Mouse (Mus musculus): Measurements from ENCODE around the gene Snx11. TPM values are rescaled to one million over a fixed set of nuclear protein-coding genes. Genes with fewer than 3 reads are reported as not detected.

The Snx11 gene
- total and polyA plus RNA-seq, 2 experiments = 6.3 to 8.1 TPM

DNA sequence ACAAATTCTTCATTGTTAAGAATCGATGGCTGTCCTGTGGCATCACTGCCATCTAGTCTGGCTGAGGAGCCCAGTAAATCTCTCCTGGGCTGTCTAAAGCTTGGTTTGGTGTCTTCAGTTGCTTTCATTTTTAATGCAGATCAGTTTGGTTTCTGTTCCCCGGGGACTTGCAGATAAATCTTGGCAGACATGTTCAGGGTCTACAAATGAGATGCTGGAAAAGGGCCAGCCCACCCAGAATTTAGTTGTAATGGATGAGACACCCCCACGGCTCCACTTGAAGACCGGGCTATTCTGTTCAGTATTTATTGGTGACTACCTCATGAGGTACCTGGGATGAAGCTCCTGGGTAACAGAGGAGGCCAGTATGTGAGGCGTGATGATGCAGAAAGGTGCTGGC is 47.0 kb downstream of the Snx11 start:
- Histone ChIP-seq H3K27ac (replicated peaks; ENCODE audit: insufficient read depth, low read depth, low read length) (no peak overlapping the region), H3K4me1 (ENCODE audit: control insufficient read depth, insufficient read depth, low read length) (no peaks in the 10 kb centered on the region), H3K27me3 (ENCODE audit: control insufficient read depth, insufficient read depth, low read length) (no peaks in the 10 kb centered on the region; the same call in 1 of the 2 replicates), H3K4me3 (ENCODE audit: insufficient read depth, low read depth, low read length) (no peak overlapping the region), H3K36me3 (ENCODE audit: control insufficient read depth, insufficient read depth, low read length) (no peaks in the 10 kb centered on the region), H3K9ac (ENCODE audit: low read depth, low read length) (no peak overlapping the region), H3K79me2 (ENCODE audit: control insufficient read depth, insufficient read depth, low read length) (no peaks in the 10 kb centered on the region)
- TF ChIP-seq CTCF (IDR thresholded peaks at IDR 0.05; ENCODE audit: low read depth, low read length) (no peak), POLR2A (IDR thresholded peaks at IDR 0.05; ENCODE audit: extremely low read depth, insufficient read depth, low read length) (no peak)
- 75% methylated on average over 5 of the region's 5 CpGs for WGBS
- DNase-seq (ENCODE audit: extremely low read depth, low read depth, low spot score) = no peak

DNA sequence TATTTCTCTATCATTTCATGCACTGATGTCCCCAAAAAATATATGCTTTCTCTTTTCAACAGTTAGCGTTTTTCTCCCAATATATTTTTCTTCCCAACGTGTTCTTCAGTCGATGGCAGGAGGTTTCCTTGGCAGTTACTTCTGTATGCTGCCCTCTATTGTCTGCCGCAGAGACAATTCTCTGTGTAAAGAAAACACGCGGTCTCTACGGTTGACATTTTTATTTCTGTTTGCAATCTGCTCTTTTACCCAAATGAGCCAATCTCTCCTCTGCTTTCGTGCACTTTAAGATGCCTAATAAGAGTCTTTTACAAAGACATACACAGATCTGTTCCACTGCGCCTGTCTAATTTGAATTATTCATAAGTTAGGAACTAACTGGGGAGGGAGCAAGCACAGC is 47.9 kb downstream of the Snx11 start:
- WGBS = 52% methylated on average over 9 of the region's 9 CpGs

DNA sequence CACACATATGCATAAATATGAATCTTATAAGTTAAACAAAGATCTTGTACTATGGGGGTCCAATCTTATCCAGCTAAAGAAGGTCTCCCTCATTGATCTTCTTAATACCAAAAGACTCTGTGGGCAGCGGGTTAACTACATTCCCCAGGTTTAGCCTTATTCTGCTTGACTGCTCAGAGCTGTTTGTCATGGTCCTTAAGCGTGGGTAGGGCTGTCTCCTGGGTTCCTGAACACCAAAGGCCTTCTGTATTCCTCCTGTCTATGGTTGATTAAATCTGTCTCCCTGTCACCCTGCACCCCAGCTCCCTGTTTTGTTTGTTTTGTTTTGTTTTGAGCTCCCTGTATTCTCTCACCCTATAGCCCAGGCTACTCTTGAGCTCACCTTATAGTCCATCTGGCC is 48.8 kb downstream of the Snx11 start:
- no peak for DNase-seq (ENCODE audit: extremely low read depth, low read depth, low spot score)
- no peak overlapping the region for H3K9ac ChIP-seq (ENCODE audit: low read depth, low read length)
- TF ChIP-seq POLR2A (IDR thresholded peaks at IDR 0.05; ENCODE audit: extremely low read depth, insufficient read depth, low read length) = no peak
- TF ChIP-seq CTCF (IDR thresholded peaks at IDR 0.05; ENCODE audit: low read depth, low read length) = no peak
- no peaks in the 10 kb centered on the region for H3K79me2 ChIP-seq (ENCODE audit: control insufficient read depth, insufficient read depth, low read length)
- WGBS = 90% methylated on average over 2 of the region's 2 CpGs
- H3K27me3 ChIP-seq (ENCODE audit: control insufficient read depth, insufficient read depth, low read length) = no peaks in the 10 kb centered on the region; the same call in 1 of the 2 replicates
- H3K36me3 ChIP-seq (ENCODE audit: control insufficient read depth, insufficient read depth, low read length) = no peaks in the 10 kb centered on the region
- no peak overlapping the region for H3K27ac ChIP-seq (replicated peaks; ENCODE audit: insufficient read depth, low read depth, low read length)
- H3K4me3 ChIP-seq (ENCODE audit: insufficient read depth, low read depth, low read length) = no peak overlapping the region
- H3K4me1 ChIP-seq (ENCODE audit: control insufficient read depth, insufficient read depth, low read length) = no peaks in the 10 kb centered on the region

More for the DNA sequence above, 47.9 kb downstream of the Snx11 start:
- Histone ChIP-seq H3K27ac (replicated peaks; ENCODE audit: insufficient read depth, low read depth, low read length) (no peak overlapping the region), H3K9ac (ENCODE audit: low read depth, low read length) (no peak overlapping the region), H3K4me3 (ENCODE audit: insufficient read depth, low read depth, low read length) (no peak overlapping the region), H3K36me3 (ENCODE audit: control insufficient read depth, insufficient read depth, low read length) (no peaks in the 10 kb centered on the region), H3K4me1 (ENCODE audit: control insufficient read depth, insufficient read depth, low read length) (no peaks in the 10 kb centered on the region), H3K27me3 (ENCODE audit: control insufficient read depth, insufficient read depth, low read length) (no peaks in the 10 kb centered on the region; the same call in 1 of the 2 replicates), H3K79me2 (ENCODE audit: control insufficient read depth, insufficient read depth, low read length) (no peaks in the 10 kb centered on the region)
- no peak for DNase-seq (ENCODE audit: extremely low read depth, low read depth, low spot score)
- TF ChIP-seq CTCF (IDR thresholded peaks at IDR 0.05; ENCODE audit: low read depth, low read length) (no peak), POLR2A (IDR thresholded peaks at IDR 0.05; ENCODE audit: extremely low read depth, insufficient read depth, low read length) (no peak)

DNA sequence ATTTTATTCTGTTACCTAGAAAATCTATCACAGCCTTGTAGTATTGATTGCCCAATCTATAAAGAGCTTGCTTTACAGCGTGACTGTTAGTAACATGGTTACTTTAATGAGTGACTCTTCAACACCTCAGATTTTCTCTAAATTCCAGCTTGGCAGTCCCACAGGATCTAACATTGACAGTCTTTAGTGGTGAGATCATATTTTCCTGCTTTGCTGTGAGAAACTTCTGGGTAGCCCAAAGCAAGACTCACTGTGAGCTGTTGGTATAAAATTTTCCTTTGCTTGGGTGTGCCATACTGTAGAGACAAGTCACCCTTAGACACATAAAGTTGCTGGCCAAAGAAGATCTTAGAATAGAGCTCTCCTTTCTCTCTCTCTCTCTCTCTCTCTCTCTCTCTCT is 51.5 kb downstream of the Snx11 start:
- H3K4me3 ChIP-seq (ENCODE audit: insufficient read depth, low read depth, low read length) = no peak overlapping the region
- no peak for DNase-seq (ENCODE audit: extremely low read depth, low read depth, low spot score)
- no peak overlapping the region for H3K27ac ChIP-seq (replicated peaks; ENCODE audit: insufficient read depth, low read depth, low read length)
- H3K79me2 ChIP-seq (ENCODE audit: control insufficient read depth, insufficient read depth, low read length) = no peaks in the 10 kb centered on the region
- WGBS = 44% methylated on average over 1 of the region's 1 CpGs
- H3K27me3 ChIP-seq (ENCODE audit: control insufficient read depth, insufficient read depth, low read length) = no peaks in the 10 kb centered on the region; the same call in 1 of the 2 replicates
- TF ChIP-seq CTCF (IDR thresholded peaks at IDR 0.05; ENCODE audit: low read depth, low read length) = no peak
- TF ChIP-seq POLR2A (IDR thresholded peaks at IDR 0.05; ENCODE audit: extremely low read depth, insufficient read depth, low read length) = no peak
- no peaks in the 10 kb centered on the region for H3K4me1 ChIP-seq (ENCODE audit: control insufficient read depth, insufficient read depth, low read length)
- no peaks in the 10 kb centered on the region for H3K36me3 ChIP-seq (ENCODE audit: control insufficient read depth, insufficient read depth, low read length)
- no peak overlapping the region for H3K9ac ChIP-seq (ENCODE audit: low read depth, low read length)

DNA sequence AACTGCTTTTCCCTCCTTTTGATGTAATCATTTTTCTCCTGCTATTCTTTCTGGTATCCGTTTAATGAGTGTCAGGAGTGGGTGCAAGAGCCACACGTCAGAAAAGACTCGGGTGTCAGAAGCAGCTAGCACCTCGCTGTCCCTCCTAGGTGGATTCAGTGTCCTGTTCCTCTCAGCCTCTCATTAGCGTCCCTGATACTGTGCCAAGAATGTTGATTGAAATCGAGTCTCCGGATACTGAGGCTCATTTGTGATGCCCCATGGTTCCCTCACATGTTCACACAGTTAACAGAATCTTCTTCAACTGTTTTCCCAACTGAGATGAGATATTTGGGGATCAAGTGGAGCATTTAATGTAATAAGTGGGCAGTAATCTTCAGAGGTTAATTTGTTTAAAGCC is 58.8 kb downstream of the Snx11 start:
- WGBS = 68% methylated on average over 7 of the region's 7 CpGs
- no peak overlapping the region for H3K4me3 ChIP-seq (ENCODE audit: insufficient read depth, low read depth, low read length)
- no peak for DNase-seq (ENCODE audit: extremely low read depth, low read depth, low spot score)
- no peak overlapping the region for H3K27ac ChIP-seq (replicated peaks; ENCODE audit: insufficient read depth, low read depth, low read length)
- no peaks in the 10 kb centered on the region for H3K36me3 ChIP-seq (ENCODE audit: control insufficient read depth, insufficient read depth, low read length)
- TF ChIP-seq CTCF (IDR thresholded peaks at IDR 0.05; ENCODE audit: low read depth, low read length) (no peak), POLR2A (IDR thresholded peaks at IDR 0.05; ENCODE audit: extremely low read depth, insufficient read depth, low read length) (no peak)
- H3K27me3 ChIP-seq (ENCODE audit: control insufficient read depth, insufficient read depth, low read length) = no peaks in the 10 kb centered on the region
- H3K4me1 ChIP-seq (ENCODE audit: control insufficient read depth, insufficient read depth, low read length) = no peaks in the 10 kb centered on the region
- no peak overlapping the region for H3K9ac ChIP-seq (ENCODE audit: low read depth, low read length)
- no peaks in the 10 kb centered on the region for H3K79me2 ChIP-seq (ENCODE audit: control insufficient read depth, insufficient read depth, low read length)

Other genes with a start within 250 kb of the Snx11 start
- gene Cbx1, start 11.6 kb upstream of the Snx11 start, total RNA-seq (2014; rRNA removed) = 16.0 and 16.8 TPM in 2 replicates
- 9.2 and 9.7 TPM in 2 replicates for gene Cbx1, start 11.6 kb upstream of the Snx11 start, polyA plus RNA-seq (2012; rRNA removed)
- 41.3 and 45.0 TPM in 2 replicates for gene Nfe2l1, start 52.4 kb upstream of the Snx11 start, total RNA-seq (2014; rRNA removed)
- gene Nfe2l1, start 52.4 kb upstream of the Snx11 start, polyA plus RNA-seq (2012; rRNA removed) = 106 and 107 TPM in 2 replicates
- gene Copz2, start 72.3 kb upstream of the Snx11 start, total RNA-seq (2014; rRNA removed) = 17.2 and 20.7 TPM in 2 replicates
- gene Copz2, start 72.3 kb upstream of the Snx11 start, polyA plus RNA-seq (2012; rRNA removed) = 43.5 and 48.2 TPM in 2 replicates
- gene Cdk5rap3, start 138.9 kb upstream of the Snx11 start, total RNA-seq (2014; rRNA removed) = 44.1 and 52.2 TPM in 2 replicates
- gene Cdk5rap3, start 138.9 kb upstream of the Snx11 start, polyA plus RNA-seq (2012; rRNA removed) = 36.6 and 50.5 TPM in 2 replicates
- 0.34 and 0.46 TPM in 2 replicates for gene Prr15l, start 150.5 kb upstream of the Snx11 start, total RNA-seq (2014; rRNA removed)
- 0.60 and 0.64 TPM in 2 replicates for gene Prr15l, start 150.5 kb upstream of the Snx11 start, polyA plus RNA-seq (2012; rRNA removed)
- gene Pnpo, start 166.4 kb upstream of the Snx11 start, total RNA-seq (2014; rRNA removed) = 113 and 126 TPM in 2 replicates
- 170 and 175 TPM in 2 replicates for gene Pnpo, start 166.4 kb upstream of the Snx11 start, polyA plus RNA-seq (2012; rRNA removed)
- gene Sp2, start 205.4 kb upstream of the Snx11 start, total RNA-seq (2014; rRNA removed) = 0.28 and 0.54 TPM in 2 replicates
- 3.4 and 3.8 TPM in 2 replicates for gene Sp2, start 205.4 kb upstream of the Snx11 start, polyA plus RNA-seq (2012; rRNA removed)
- gene Sp6, start 235.8 kb upstream of the Snx11 start, total RNA-seq (2014; rRNA removed) = under 0.01 and 0.09 TPM in 2 replicates
- 0.04 and 0.05 TPM in 2 replicates for gene Sp6, start 235.8 kb upstream of the Snx11 start, polyA plus RNA-seq (2012; rRNA removed)

Measured in liver, adult 2 months (tissue).